Mouse (Mus musculus) heart, adult 2 months (tissue): Measurements from ENCODE around the gene Ttll8.

Experiments used
- CTCF ChIP-seq: fragments of 200-600 bp; IDR thresholded peaks from 2 replicates; pipeline ENCODE4 v1.8.1; 2022; ENCODE audit warnings: antibody characterized with exemption, mild to moderate bottlenecking, moderate library complexity
- EP300 ChIP-seq: fragments of 200-500 bp; IDR thresholded peaks from 2 replicates; pipeline ENCODE4 v1.6.1; 2011; ENCODE audit warnings: low read depth, low read length, control low read depth; ENCODE audit not compliant: insufficient read depth
- POLR2A ChIP-seq: fragments of 200-500 bp; IDR thresholded peaks from 2 replicates; pipeline ENCODE4 v1.6.1; 2011; ENCODE audit warnings: mild to moderate bottlenecking, low read depth, low read length, control low read depth; ENCODE audit not compliant: insufficient read depth

GRCm38 (mm10) chr15:88885376-88885775 lies 68.8 kb downstream of the Ttll8 start:
- TF ChIP-seq CTCF (no peak), POLR2A (no peak), EP300 (no peak)
